ENCODE assay signal across 15 mouse cellular contexts in the genomic region with DNA sequence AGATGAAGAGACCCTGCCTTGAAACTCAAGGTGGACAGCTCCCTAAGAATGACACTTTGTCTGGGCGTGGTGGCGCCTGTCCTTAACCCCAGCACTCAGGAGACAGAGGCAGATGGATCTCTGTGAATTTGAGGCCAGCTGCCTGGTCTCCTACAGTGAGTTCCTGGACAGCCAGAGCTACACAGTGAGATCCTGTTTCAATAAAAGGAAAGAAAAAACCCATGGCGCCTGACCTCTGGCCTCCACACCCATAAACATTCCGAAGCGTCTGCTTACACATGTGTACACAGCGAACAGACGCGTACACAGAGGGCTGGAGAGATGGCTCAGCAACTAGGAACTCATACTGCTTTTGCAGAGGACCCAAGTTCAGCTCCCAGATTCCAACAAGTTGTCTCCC. TPM values are rescaled to one million over a fixed set of nuclear protein-coding genes. Genes with fewer than 3 reads are reported as not detected.
A peak's percentile ranks its signal among the peaks of the same experiment; 100 is the strongest.
DNase-seq lines count a peak whose midpoint lies in the region; ATAC-seq lines count a peak whose summit lies in the region.
"Had no signal": no experiment of that assay in that cellular context is flagged by ENCODE, and none has a peak within 500 bp of the region (broad histone marks: within the 10 kb centered on the region; RNA-seq: fewer than 3 reads in every experiment).

No protein-coding gene starts in this region.

- peak; percentile 87 for ATAC-seq in kidney, embryonic 16.5 days (ENCODE audit: low FRiP score, low TSS enrichment)
- ATAC-seq in embryonic facial prominence, embryonic 11.5 days (replicated peaks; ENCODE audit: insufficient number of reproducible peaks, low FRiP score, low TSS enrichment, low read depth), result no peak
- ATAC-seq in limb, embryonic 13.5 days (ENCODE audit: low FRiP score, low read depth), result peak; percentile 48; the same call in 1 of the 2 replicates
- no peak for ATAC-seq in forebrain, embryonic 13.5 days
- ATAC-seq: midbrain, embryonic 16.5 days had no signal

- H3K4me1 ChIP-seq in kidney, embryonic 16.5 days (ENCODE audit: insufficient read depth, low read length), result peaks cover 6% of the 10 kb centered on the region
- no peaks in the 10 kb centered on the region for H3K4me1 ChIP-seq in embryonic facial prominence, embryonic 11.5 days (ENCODE audit: control insufficient read depth, insufficient read depth, low read length)
- peaks cover 7% of the 10 kb centered on the region for H3K4me1 ChIP-seq in limb, embryonic 13.5 days
- no peaks in the 10 kb centered on the region for H3K4me1 ChIP-seq in heart, embryonic 10.5 days
- no peaks in the 10 kb centered on the region for H3K4me1 ChIP-seq in forebrain, embryonic 13.5 days

- no peaks in the 10 kb centered on the region for H3K36me3 ChIP-seq in kidney, embryonic 16.5 days (ENCODE audit: insufficient read depth, low read length)
- H3K36me3 ChIP-seq in embryonic facial prominence, embryonic 11.5 days (replicated peaks; ENCODE audit: control insufficient read depth, insufficient read depth, low read depth, low read length), result no peaks in the 10 kb centered on the region
- no peaks in the 10 kb centered on the region for H3K36me3 ChIP-seq in limb, embryonic 13.5 days
- H3K36me3 ChIP-seq in heart, embryonic 10.5 days, result no peaks in the 10 kb centered on the region
- no peaks in the 10 kb centered on the region for H3K36me3 ChIP-seq in forebrain, embryonic 13.5 days (ENCODE audit: poor library complexity, severe bottlenecking)

- H3K4me3 ChIP-seq in kidney, embryonic 16.5 days (ENCODE audit: low read length), result no peak overlapping the region
- no peak overlapping the region for H3K4me3 ChIP-seq in embryonic facial prominence, embryonic 11.5 days (ENCODE audit: low read depth, low read length)
- H3K4me3 ChIP-seq in limb, embryonic 13.5 days, result no peak overlapping the region
- H3K4me3 ChIP-seq in heart, embryonic 10.5 days, result no peak overlapping the region
- H3K4me3 ChIP-seq in forebrain, embryonic 13.5 days, result no peak overlapping the region
- H3K4me3 ChIP-seq: layer of hippocampus, adult 2 months had no signal

- peak overlapping the region; percentile 44; the same call in 1 of the 2 replicates for H3K27ac ChIP-seq in kidney, embryonic 16.5 days (ENCODE audit: low read length)
- H3K27ac ChIP-seq in embryonic facial prominence, embryonic 11.5 days (replicated peaks; ENCODE audit: low read depth, low read length), result no peak overlapping the region
- no peak overlapping the region for H3K27ac ChIP-seq in limb, embryonic 13.5 days
- no peak overlapping the region for H3K27ac ChIP-seq in heart, embryonic 10.5 days
- H3K27ac ChIP-seq in forebrain, embryonic 13.5 days, result no peak overlapping the region
- H3K27ac ChIP-seq: layer of hippocampus, adult 2 months had no signal

- H3K9me3 ChIP-seq in kidney, embryonic 16.5 days (ENCODE audit: low read length), result no peaks in the 10 kb centered on the region
- H3K9me3 ChIP-seq in embryonic facial prominence, embryonic 11.5 days (replicated peaks; ENCODE audit: control insufficient read depth, low read length), result no peaks in the 10 kb centered on the region
- no peaks in the 10 kb centered on the region for H3K9me3 ChIP-seq in limb, embryonic 13.5 days
- H3K9me3 ChIP-seq in heart, embryonic 10.5 days, result no peaks in the 10 kb centered on the region
- no peaks in the 10 kb centered on the region for H3K9me3 ChIP-seq in forebrain, embryonic 13.5 days (replicated peaks)

- no peak overlapping the region for H3K9ac ChIP-seq in kidney, embryonic 16.5 days (replicated peaks; ENCODE audit: low read length)
- H3K9ac ChIP-seq in embryonic facial prominence, embryonic 11.5 days (replicated peaks; ENCODE audit: low read length), result no peak overlapping the region
- H3K9ac ChIP-seq in limb, embryonic 13.5 days, result no peak overlapping the region
- H3K9ac ChIP-seq in forebrain, embryonic 13.5 days, result no peak overlapping the region

- no peak for DNase-seq in kidney, adult 11 months
- peak; percentile 35 for DNase-seq in 3T3-L1 (ENCODE audit: low read depth, low spot score)
- DNase-seq in embryonic facial prominence, embryonic 11.5 days (ENCODE audit: low spot score), result peak; percentile 55
- no peak for DNase-seq in heart, embryonic 10.5 days (ENCODE audit: low spot score)
- no peak for DNase-seq in gastrocnemius, adult 18-20 months (ENCODE audit: low spot score)
- DNase-seq: cerebellum, adult 8-10 months; heart, postnatal 4 days; right cerebral cortex, postnatal 4 days had no signal

- WGBS in kidney, embryonic 16.5 days, result 21% methylated on average over 8 of the region's 8 CpGs
- WGBS in embryonic facial prominence, embryonic 11.5 days, result 36% methylated on average over 8 of the region's 8 CpGs
- 17% methylated on average over 8 of the region's 8 CpGs for WGBS in limb, embryonic 13.5 days
- WGBS in heart, embryonic 10.5 days, result 73% methylated on average over 8 of the region's 8 CpGs
- 86% methylated on average over 8 of the region's 8 CpGs for WGBS in forebrain, embryonic 13.5 days

- no peak overlapping the region for H3K4me2 ChIP-seq in kidney, embryonic 16.5 days (replicated peaks; ENCODE audit: low read depth, low read length)
- no peak overlapping the region for H3K4me2 ChIP-seq in embryonic facial prominence, embryonic 11.5 days (ENCODE audit: low read depth, low read length)
- H3K4me2 ChIP-seq in limb, embryonic 13.5 days (replicated peaks), result no peak overlapping the region
- H3K4me2 ChIP-seq in forebrain, embryonic 13.5 days, result no peak overlapping the region

- H3K27me3 ChIP-seq in kidney, embryonic 16.5 days (ENCODE audit: insufficient read depth, low read length), result no peaks in the 10 kb centered on the region
- no peaks in the 10 kb centered on the region for H3K27me3 ChIP-seq in embryonic facial prominence, embryonic 11.5 days (ENCODE audit: control insufficient read depth, insufficient read depth, low read length)
- no peaks in the 10 kb centered on the region for H3K27me3 ChIP-seq in limb, embryonic 13.5 days
- no peaks in the 10 kb centered on the region for H3K27me3 ChIP-seq in heart, embryonic 10.5 days (ENCODE audit: insufficient read depth, poor library complexity, severe bottlenecking)
- no peaks in the 10 kb centered on the region for H3K27me3 ChIP-seq in forebrain, embryonic 13.5 days

RNA-seq across cellular contexts. Expression of gene Lck, which starts 9.7 kb away (rescaled TPM):
- polyA plus RNA-seq in kidney, embryonic 16.5 days (2015; fragmentation: Nextera tagmentation; extraction: Ambion mirVana), result 10.8 and 13.0 TPM in 2 replicates
- 11.3 and 14.2 TPM in 2 replicates for polyA plus RNA-seq in embryonic facial prominence, embryonic 11.5 days (2014; fragmentation: Nextera tagmentation; extraction: Ambion mirVana)
- polyA plus RNA-seq in limb, embryonic 13.5 days (2015; fragmentation: Nextera tagmentation; extraction: Ambion mirVana), result 11.1 and 12.1 TPM in 2 replicates
- 3.0 and 6.3 TPM in 2 replicates for polyA plus RNA-seq in heart, embryonic 10.5 days (2016; fragmentation: Nextera tagmentation; extraction: Ambion mirVana)
- total RNA-seq in gastrocnemius, adult 18-20 months (2021), result not detected
- 7.6 and 9.2 TPM in 2 replicates for polyA plus RNA-seq in forebrain, embryonic 13.5 days (2015; fragmentation: Nextera tagmentation; extraction: Ambion mirVana)

RNA-seq across cellular contexts. Expression of gene Fam167b, which starts 14.6 kb away (rescaled TPM):
- polyA plus RNA-seq in kidney, embryonic 16.5 days (2015; fragmentation: Nextera tagmentation; extraction: Ambion mirVana), result 35.9 and 37.8 TPM in 2 replicates
- polyA plus RNA-seq in embryonic facial prominence, embryonic 11.5 days (2014; fragmentation: Nextera tagmentation; extraction: Ambion mirVana), result 2.9 and 3.2 TPM in 2 replicates
- 4.5 and 5.1 TPM in 2 replicates for polyA plus RNA-seq in limb, embryonic 13.5 days (2015; fragmentation: Nextera tagmentation; extraction: Ambion mirVana)
- polyA plus RNA-seq in heart, embryonic 10.5 days (2016; fragmentation: Nextera tagmentation; extraction: Ambion mirVana), result 1.6 and 3.6 TPM in 2 replicates
- not detected for total RNA-seq in gastrocnemius, adult 18-20 months (2021)
- 0.31 and 0.68 TPM in 2 replicates for polyA plus RNA-seq in forebrain, embryonic 13.5 days (2015; fragmentation: Nextera tagmentation; extraction: Ambion mirVana)
- total RNA-seq: left cerebral cortex, postnatal 36 days had no signal
- polyA plus RNA-seq: testis, adult 2 months had no signal

RNA-seq across cellular contexts. Expression of gene Hdac1, which starts 21.2 kb away (rescaled TPM):
- polyA plus RNA-seq in kidney, embryonic 16.5 days (2015; fragmentation: Nextera tagmentation; extraction: Ambion mirVana), result 285 and 304 TPM in 2 replicates
- polyA plus RNA-seq in embryonic facial prominence, embryonic 11.5 days (2014; fragmentation: Nextera tagmentation; extraction: Ambion mirVana), result 271 and 273 TPM in 2 replicates
- polyA plus RNA-seq in limb, embryonic 13.5 days (2015; fragmentation: Nextera tagmentation; extraction: Ambion mirVana), result 244 and 251 TPM in 2 replicates
- 201 and 237 TPM in 2 replicates for polyA plus RNA-seq in heart, embryonic 10.5 days (2016; fragmentation: Nextera tagmentation; extraction: Ambion mirVana)
- 1 to 10 TPM; 7.7 to 8.2 TPM for total RNA-seq in gastrocnemius, adult 18-20 months (2021)
- 189 and 191 TPM in 2 replicates for polyA plus RNA-seq in forebrain, embryonic 13.5 days (2015; fragmentation: Nextera tagmentation; extraction: Ambion mirVana)

RNA-seq across cellular contexts. Expression of gene Eif3i, which starts 36.7 kb away (rescaled TPM):
- polyA plus RNA-seq in kidney, embryonic 16.5 days (2015; fragmentation: Nextera tagmentation; extraction: Ambion mirVana), result 296 and 307 TPM in 2 replicates
- polyA plus RNA-seq in embryonic facial prominence, embryonic 11.5 days (2014; fragmentation: Nextera tagmentation; extraction: Ambion mirVana), result 284 and 293 TPM in 2 replicates
- polyA plus RNA-seq in limb, embryonic 13.5 days (2015; fragmentation: Nextera tagmentation; extraction: Ambion mirVana), result 285 and 288 TPM in 2 replicates
- 212 and 236 TPM in 2 replicates for polyA plus RNA-seq in heart, embryonic 10.5 days (2016; fragmentation: Nextera tagmentation; extraction: Ambion mirVana)
- total RNA-seq in gastrocnemius, adult 18-20 months (2021), result 100 to 1,000 TPM; 132 to 136 TPM
- 251 and 261 TPM in 2 replicates for polyA plus RNA-seq in forebrain, embryonic 13.5 days (2015; fragmentation: Nextera tagmentation; extraction: Ambion mirVana)

RNA-seq across cellular contexts. Expression of gene Tmem234, which starts 36.8 kb away (rescaled TPM):
- polyA plus RNA-seq in kidney, embryonic 16.5 days (2015; fragmentation: Nextera tagmentation; extraction: Ambion mirVana), result 216 and 221 TPM in 2 replicates
- 163 and 195 TPM in 2 replicates for polyA plus RNA-seq in embryonic facial prominence, embryonic 11.5 days (2014; fragmentation: Nextera tagmentation; extraction: Ambion mirVana)
- polyA plus RNA-seq in limb, embryonic 13.5 days (2015; fragmentation: Nextera tagmentation; extraction: Ambion mirVana), result 211 and 218 TPM in 2 replicates
- 184 and 200 TPM in 2 replicates for polyA plus RNA-seq in heart, embryonic 10.5 days (2016; fragmentation: Nextera tagmentation; extraction: Ambion mirVana)
- total RNA-seq in gastrocnemius, adult 18-20 months (2021), result 10 to 100 TPM; 28.8 to 32.9 TPM
- polyA plus RNA-seq in forebrain, embryonic 13.5 days (2015; fragmentation: Nextera tagmentation; extraction: Ambion mirVana), result 186 and 193 TPM in 2 replicates

Comparison
In these comparisons a context has a peak if more than half of its experiments do, and no peak if none do; other contexts are left out.
1. ATAC-seq: peak in kidney, embryonic 16.5 days (single experiment) and limb, embryonic 13.5 days (single experiment); none in embryonic facial prominence, embryonic 11.5 days (single experiment) and forebrain, embryonic 13.5 days (single experiment).
2. DNase-seq: peak in 3T3-L1 (single experiment) and embryonic facial prominence, embryonic 11.5 days (single experiment); none in kidney, adult 11 months (single experiment), heart, embryonic 10.5 days (single experiment) and gastrocnemius, adult 18-20 months (single experiment).